Mouse (Mus musculus): ENCODE results near the gene Tubgcp6.

Gene Tubgcp6

DNA sequence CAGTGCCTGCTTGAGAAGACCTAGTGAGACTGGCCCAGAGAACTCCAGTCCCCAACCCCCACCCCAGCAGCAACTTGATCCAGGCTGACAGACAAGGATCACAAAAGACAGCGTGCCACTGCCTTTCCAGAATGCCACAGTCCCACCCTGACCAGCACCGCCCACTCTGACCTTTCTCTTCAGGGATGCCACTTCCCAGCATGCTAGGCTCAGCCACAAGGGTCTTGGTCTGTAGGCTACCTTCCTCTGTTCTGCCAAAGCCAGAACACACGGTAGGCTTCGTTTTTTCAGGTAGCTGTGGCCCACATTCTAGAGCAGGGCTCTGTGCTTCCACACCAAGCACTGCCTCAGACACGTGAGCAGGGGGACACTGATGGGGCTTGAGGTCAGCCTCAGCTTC, 20.3 kb downstream of the Tubgcp6 start:
- DNase-seq (ENCODE audit: low read depth, low spot score) = no peak

DNA sequence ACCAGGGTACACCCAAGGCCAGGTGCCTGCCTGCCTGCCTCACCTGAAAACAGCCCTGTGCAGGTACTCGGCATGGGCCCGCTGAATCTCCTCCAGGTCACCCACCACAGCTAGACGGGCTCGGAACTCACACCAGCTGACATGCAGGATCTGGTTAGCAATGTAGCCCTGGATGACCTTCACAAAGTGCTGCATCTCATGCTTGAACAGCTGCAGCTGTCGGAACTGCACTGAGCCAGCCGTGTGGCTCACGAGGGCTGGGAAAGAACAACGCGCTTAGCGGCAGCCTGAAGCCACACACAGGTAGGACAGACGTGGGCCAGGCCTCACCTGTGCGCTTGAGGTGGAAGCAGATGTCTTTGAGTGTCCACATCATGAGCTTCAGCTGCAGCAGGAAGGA, 22.1 kb downstream of the Tubgcp6 start:
- DNase-seq (ENCODE audit: low read depth, low spot score) = no peak

DNA sequence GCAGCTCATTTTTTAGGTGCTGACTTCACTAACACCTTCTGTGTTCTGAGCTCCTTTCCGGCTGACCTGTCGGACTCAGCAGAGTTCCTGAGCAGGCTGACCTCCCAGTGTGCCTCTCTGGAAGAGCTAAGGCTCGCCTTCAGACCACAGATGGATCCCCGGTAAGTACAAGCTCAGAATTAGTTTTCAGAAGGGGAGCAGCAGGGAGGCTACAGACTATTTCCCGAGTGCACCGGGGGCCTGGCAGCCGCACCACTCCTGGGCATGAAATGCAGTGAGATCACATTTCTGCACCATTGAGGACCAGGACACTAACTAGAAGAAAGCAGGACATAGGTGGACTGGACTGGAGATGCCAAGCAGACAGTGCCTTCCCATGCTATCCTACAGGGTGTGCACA, 24.3 kb downstream of the Tubgcp6 start:
- no peak for DNase-seq (ENCODE audit: low read depth, low spot score)

DNA sequence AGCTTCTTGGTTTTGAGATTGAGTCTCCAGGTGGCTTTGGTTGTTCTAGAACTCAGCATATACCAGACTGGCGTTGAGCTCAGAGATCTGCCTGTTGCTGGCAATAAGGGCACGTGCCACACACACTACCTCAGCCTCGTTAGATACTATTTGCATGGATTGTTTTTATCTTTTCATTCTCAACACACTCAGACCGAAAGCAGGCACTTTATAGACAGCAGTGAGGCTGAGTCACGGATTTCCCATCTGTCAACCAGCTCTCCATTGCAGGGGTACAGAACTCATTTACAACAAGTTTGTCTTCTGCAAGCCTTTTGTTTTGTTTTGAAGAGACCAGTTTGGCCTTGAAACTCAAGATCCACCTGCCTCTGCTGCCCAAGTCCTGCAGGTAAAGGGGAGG, 25.5 kb downstream of the Tubgcp6 start:
- DNase-seq (ENCODE audit: low read depth, low spot score) = no peak

DNA sequence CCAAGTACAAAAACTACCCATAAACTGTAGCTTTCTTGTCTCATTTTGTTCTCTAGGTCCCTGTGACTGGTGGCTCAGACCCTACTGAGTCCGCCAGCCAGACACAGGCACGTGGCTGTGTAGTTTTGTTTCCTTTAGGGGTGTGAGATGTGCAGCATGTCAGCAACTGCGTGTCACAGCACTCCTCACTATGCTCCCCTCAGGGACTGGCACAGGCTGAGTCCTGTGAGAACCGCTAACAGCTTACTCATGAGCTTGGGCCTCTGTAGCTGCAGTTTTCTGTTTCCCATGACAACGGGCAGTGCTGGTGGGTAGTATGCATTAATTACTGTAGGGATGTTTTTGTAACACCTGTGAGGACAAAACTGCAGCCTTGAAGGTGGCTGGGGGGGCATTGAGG, 30.7 kb downstream of the Tubgcp6 start:
- DNase-seq (ENCODE audit: low read depth, low spot score) = no peak

DNA sequence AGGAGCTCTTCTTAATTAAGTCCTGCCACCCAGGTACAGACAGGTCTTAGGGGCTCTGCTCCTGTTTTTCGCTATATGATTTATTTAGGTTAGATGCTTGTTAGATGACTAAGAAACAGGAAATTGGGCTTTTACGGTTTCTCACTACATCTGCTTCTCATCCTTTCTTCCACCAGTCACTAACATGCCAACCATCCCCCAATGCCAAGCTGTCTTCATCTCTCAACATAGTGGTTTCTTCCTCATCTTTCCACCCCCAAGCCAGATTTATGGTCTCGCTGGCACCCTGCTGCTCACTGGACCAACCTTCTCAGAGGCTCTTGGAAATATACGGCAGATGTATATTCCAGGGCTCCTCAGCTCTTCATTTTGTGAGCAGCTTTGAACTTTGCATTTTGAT, 32.2 kb downstream of the Tubgcp6 start:
- DNase-seq (ENCODE audit: low read depth, low spot score) = no peak

DNA sequence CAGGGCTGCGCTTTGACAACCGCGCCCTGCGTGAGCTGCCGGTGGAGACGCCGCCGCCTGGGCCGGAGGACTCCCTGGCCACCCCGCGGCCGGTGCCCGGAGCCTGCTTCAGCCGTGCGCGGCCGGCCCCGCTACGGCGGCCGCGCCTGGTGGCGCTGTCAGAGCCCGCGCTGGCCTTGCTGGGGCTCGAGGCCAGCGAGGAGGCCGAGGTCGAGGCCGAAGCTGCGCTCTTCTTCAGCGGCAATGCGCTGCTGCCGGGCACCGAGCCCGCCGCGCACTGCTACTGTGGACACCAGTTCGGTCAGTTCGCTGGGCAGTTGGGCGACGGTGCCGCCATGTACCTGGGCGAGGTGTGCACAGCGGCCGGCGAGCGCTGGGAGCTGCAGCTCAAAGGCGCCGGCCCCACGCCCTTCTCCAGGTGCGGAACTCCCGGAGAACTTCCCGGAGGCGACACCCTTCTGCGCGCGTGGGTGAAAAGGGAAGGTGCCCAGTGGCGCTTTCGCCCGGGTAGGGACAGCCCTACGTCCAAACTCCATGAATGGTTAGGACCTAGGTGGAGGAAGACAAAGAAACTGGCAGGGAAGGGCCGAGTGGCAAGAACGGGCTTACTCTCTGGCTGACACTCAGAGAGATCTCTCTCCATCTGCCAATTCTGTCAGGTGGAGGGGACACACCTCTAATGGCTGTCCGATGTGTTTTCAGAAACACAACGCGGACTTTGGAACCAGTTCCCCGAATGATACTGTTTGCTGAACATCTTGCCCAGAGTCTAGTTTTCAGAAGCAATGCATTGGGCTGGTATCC, 33.5 kb downstream of the Tubgcp6 start:
- no peak for DNase-seq (ENCODE audit: low read depth, low spot score)

DNA sequence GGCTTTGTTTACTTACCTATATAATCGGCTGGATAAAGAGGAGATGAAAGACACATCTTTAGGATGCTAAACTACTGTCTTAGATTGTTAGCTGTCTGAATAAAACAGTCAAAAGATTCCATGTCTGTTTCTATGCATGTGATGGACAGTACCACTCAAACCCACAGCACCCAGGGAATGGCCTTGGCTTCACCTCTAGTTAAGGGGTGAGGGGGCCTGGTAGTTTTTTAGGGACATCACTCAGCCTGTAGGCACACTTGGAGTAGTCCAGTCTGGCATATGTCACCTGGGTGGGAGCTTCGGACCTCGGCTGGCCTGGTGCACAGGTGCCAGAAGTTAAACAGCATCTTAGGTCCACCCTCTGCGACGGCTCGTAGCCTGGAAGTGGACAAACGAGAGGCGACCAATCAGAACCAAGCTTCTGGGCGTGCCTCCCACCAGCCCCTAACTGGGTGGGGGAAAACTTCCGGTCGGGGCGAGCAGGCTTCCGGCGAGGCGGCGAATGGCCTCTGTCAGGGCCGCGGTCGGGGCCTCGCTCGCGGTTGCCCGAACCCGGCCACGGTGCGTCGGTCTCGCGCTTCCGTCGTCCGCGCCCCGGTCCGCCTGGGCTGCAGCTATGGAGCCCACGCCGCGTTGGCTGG, 34.2 kb downstream of the Tubgcp6 start, which contains the start of gene Selenoo:
Selenoo (plus strand) TSS at position 478 of the 641 bp plus-strand sequence.
- DNase-seq (ENCODE audit: low read depth, low spot score) = no peak

DNA sequence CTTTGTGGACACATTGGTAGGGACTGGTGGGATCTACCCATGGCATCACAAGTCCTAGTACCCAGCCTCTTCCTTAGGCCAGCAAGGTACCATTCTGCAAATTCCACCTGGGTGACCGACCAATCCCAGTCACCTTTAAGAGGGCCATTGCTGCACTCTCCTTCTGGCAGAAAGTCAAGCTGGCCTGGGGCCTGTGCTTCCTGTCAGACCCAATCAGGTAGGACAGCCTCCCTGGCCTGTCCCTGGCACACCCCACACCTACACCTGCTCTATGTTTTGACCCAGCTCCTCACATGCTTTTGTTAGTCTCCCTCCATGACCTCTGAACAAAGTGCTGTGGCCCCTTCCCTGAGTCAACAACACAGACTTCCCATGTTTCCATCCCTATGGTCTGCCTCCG, 38.1 kb downstream of the Tubgcp6 start:
- DNase-seq (ENCODE audit: low read depth, low spot score) = no peak

DNA sequence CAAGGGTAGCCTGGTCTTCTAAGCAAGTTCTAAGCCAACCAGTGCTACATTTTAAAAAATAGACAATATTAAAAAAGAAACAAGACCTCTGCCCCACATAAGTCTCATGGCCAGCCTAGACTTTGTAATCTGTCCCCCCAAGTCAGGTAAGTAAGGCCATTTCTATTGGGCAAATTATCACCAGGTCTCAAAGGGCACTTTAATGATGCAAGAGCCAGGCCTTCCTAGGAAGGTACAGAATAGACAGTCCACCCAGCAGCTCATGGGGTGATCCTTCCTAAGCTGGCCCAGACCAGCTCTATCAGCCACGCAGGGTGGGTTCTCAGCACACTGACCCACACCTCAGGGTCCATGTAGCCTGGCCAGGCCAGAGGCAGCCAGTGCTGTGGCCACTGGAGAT, 39.0 kb downstream of the Tubgcp6 start:
- DNase-seq (ENCODE audit: low read depth, low spot score) = no peak

DNA sequence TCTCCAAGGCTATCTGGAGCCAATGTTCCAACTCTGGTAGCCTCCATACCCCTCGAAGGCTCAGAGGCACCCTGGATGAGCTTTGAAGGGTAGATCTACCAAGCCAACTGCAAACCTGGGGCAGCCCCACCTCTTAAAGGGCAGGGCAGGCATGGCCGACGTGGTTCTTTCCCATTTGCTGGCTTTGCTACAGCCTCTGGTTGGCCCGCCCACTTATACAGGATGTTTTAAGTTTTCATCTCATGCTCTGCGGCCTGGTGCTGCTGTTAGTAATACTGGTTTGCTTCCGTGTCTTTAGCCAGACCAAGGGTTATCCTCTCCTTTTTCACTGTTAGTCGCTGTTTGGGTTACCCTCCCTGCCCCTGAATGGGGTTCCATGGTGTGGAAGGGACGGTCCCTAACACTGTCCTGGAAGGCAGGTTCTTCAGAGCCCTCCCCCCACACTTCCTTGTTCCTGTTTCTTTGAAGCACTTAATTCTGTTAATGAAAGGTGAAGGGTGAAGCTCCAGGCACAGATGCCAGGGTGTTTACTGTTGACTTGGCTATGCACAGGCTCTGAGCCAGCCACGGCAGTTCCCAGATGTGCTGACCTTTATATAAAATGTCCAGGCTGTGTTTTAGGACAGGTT, 44.6 kb downstream of the Tubgcp6 start:
- no peak for DNase-seq (ENCODE audit: low read depth, low spot score)

DNA sequence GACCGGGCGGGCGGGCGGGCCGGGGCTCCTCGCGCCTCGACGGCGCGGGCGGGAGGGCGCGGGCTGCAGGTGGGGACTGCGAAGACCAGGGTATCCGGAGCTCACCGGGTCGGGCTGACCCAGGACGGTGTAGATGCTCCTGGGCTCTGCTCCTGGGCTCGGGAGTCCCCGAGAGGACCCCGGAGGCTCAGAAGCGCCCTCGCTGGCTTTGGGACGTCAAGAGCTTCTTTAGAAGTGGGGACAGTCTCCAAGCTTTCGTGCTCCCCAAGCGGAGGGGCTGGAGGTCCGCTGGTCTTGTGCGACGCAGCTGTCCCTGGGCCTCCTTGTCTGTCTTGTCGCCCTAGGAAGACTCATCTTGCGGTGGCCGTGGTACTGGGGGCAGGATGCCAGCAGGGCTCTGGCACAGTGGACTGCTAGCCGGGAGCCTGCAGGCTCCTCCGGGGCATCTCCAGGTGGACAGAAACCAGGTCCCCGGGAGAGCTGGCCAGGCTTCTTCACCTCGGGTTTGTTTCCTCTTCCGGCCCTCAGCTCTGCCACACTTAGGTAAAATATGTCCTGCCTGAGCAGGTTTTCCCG, 46.7 kb downstream of the Tubgcp6 start:
- no peak for DNase-seq (ENCODE audit: low read depth, low spot score)

DNA sequence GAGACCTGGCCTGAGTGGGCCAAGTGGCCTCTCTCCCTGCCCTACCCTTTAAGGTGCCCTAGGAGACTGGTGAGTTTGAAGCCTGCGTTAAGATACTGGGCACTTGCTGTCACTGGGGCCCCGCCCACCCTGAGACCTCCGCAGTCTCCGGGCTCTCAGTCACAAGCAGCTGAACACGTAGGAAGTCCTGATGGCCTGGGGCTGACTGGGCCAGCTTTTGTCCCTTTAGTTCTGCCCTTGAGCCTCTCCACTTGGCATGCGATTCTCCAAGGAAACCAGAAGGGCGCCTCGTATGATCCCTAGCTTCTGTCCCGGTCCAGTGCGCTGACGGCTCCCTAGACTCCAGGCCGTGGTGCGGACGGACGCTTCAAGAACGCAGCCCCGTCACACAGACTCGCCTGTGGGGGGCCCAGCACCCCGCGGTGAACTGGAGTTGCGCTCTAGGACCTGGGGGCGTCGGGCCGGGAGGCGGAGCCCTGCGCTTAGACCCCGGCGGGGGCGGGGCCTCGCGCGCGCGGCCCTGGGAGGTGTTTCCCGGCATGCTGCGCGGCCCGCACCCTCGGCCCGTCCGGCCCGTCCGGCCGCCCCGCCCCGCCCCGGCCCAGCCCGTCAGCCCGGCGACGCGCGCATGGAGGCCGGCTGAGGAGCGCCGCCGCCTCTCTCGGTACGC, 47.3 kb downstream of the Tubgcp6 start:
- no peak for DNase-seq (ENCODE audit: low read depth, low spot score)

DNA sequence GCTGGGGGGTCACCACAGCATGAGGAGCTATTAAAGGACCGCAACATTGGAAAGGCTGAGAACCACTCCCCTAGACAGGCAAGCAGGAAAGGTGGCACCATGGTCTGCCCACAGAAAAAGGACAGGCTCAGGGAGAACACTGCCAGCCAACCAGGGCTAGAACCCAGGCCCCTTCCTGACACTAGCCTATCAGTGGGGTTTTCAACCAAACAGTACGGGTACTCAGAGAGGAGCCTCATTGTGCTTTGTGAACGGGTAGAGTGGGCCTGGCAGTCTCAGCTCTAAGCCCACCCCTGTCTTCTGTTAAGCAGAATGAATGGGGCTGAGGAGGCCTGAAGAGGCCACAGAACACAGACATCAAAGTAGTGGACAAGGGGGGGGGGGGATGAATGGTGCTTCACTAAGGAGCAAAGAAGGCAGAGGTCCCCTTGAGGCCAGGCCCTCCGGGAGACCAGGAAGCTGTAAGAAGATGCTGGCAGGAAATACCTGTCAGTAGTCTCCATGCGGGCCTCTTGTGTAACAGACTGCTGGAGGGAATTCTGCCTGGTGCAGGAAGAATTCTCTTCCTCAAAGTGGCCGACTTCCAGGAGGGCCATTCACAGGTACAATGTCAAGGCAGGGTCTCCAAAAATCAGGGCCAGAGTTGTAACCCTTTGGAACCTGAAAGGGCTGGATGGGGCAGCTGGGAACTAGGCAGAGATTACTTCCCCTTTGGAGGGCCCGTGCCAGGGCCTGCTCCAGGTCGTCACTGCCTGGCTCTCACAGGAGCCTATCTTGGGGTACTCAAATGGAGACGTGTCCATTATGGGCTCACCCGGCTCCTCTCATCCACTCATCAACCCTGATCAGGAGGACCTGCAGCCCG, 48.1 kb downstream of the Tubgcp6 start, which contains the start of gene Trabd:
Trabd (plus strand) TSS at position 512 of the 865 bp plus-strand sequence.
- no peak for DNase-seq (ENCODE audit: low read depth, low spot score)

DNA sequence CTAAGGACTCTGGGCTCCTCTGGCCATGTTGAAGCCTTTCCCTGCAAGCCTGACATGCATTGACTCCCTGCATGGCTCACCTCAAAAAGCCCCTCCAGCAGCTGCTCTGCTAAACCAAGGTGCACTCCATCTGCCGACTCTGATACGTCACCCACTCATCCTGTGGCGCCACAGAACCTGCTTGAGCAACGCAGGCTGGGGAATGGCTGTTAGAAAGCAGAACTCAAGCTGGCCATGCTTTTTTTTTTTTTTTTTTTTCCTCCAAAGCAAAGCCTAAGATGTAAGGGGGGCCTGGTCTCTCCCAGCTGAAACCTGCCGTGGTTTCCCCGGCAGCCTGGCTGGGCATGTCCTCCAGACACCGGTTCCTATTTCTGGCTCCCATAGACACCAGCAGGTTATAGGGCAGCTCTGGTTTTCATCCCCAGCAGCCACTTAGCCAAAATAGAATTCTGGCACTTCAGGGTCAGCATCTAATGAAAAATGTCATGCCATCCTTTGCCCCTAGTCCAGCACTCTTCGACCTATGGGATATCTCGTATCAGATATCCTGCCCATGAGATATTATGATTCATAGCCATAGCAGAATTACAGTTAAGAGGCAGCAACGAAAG, 48.8 kb downstream of the Tubgcp6 start:
- no peak for DNase-seq (ENCODE audit: low read depth, low spot score)

DNA sequence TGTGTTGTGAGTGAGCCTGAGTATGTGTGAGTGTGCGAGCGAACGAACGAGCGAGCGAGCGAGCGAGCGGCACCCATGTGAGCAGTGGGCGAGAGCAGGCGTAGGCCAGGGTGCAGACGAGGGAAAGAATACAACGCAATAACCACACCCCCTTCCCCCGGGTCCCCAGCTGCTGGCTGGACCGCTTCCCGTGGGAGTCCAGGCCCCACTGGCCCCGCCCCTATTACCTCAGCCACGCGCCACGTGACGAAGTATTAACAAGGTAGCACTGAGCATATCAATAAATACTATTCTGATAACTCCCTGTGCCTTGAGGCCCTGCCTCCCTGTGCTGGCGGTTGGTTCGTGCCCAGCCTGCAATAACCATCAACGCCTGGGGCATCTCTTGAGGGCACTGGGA, 52.3 kb downstream of the Tubgcp6 start:
- DNase-seq (ENCODE audit: low read depth, low spot score) = no peak

DNA sequence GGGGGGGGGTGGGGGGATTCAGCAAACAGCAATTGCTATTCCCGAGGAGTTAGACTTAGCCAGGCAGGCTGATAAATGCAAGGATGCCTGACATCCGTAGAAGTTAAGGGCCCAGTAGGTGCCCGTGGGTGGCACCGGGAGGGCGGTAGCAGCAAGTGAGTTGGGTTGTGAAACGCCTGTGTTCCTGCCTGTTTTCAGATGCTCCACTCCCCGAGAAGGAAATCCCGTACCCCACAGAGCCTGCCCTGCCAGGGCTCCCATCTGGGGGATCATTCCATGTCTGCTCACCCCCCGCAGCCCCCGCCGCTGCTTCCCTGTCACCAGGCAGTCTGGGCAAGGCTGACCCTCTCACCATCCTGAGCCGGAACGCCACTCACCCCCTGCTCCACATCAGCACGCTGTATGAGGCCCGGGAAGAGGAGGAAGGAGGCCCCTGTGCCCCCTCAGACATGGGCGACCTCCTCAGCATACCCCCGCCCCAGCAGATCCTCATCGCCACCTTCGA, 53.5 kb downstream of the Tubgcp6 start:
- no peak for DNase-seq (ENCODE audit: low read depth, low spot score)

DNA sequence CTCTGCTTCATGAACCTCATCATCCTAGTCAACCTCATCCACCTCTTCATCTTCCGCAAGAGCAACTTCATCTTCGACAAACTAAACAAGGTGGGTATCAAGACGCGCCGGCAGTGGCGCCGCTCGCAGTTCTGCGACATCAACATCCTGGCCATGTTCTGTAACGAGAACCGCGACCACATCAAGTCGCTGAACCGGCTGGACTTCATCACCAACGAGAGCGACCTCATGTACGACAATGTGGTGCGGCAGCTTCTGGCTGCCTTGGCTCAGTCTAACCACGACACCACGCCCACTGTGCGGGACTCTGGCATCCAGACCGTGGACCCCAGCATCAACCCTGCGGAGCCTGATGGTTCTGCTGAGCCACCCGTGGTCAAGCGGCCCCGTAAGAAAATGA, 54.7 kb downstream of the Tubgcp6 start:
- no peak for DNase-seq (ENCODE audit: low read depth, low spot score)

DNA sequence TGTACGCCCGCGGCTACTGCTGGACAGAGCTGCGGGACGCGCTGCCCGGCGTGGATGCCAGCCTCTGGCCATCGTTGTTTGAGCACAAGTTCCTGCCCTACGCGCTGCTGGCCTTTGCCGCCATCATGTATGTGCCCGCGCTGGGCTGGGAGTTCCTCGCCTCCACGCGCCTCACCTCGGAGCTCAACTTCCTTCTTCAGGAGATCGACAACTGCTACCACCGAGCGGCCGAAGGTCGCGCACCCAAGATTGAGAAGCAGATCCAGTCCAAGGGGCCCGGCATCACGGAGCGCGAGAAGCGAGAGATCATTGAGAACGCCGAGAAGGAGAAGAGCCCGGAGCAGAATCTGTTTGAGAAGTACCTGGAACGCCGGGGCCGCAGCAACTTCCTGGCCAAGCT, 55.3 kb downstream of the Tubgcp6 start:
- DNase-seq (ENCODE audit: low read depth, low spot score) = no peak

DNA sequence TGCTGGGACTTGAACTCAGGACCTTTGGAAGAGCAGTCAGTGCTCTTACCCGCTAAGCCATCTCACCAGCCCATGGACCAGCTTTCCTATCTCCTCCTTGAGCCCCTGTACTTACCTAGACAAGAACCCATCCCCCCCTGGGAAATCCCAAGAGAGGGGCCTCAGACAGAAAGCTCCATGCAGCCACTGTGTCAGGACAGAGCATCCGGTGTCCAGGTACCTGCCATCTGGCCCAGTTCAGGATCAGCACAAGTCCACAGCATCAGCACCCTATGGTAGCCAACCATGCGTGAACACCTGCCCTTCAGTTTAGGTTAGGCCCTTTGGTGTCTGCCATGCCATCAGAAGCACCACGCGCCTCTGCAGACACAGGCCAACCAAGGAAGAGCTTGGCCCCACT, 58.0 kb downstream of the Tubgcp6 start:
- DNase-seq (ENCODE audit: low read depth, low spot score) = no peak
